Mouse (Mus musculus): ENCODE results near the gene Trat1. TPM values are rescaled to one million over a fixed set of nuclear protein-coding genes. Genes with fewer than 3 reads are reported as not detected.

The Trat1 gene
- 0.25 and 0.36 TPM in 2 replicates for polyA plus RNA-seq (2012; rRNA removed)

DNA sequence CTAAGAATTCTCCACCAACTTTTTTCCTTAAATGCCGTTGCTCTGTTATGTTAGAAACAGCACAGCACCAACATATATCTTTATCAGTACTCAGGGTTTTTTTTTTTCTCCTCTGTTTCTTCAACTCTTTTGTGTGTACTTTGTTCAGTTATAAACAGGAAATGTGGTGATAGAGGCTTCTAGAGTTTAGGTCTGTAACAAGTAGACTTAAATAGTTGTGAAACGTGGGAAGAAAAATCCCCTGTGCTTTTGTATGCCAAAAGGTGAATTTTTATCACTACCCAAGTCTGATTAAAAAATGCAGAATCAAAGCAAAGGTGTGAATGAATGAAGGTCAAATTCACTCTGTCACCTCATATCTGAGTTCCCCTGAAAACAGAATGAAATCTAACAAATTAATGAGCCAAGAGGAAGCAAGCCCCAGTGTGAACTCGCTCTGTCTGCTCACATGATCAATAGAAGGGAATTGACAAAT, at the start of gene Trat1:
Gene Trat1 (minus strand): TSS at position 51 of the 475 bp plus-strand sequence.

DNA sequence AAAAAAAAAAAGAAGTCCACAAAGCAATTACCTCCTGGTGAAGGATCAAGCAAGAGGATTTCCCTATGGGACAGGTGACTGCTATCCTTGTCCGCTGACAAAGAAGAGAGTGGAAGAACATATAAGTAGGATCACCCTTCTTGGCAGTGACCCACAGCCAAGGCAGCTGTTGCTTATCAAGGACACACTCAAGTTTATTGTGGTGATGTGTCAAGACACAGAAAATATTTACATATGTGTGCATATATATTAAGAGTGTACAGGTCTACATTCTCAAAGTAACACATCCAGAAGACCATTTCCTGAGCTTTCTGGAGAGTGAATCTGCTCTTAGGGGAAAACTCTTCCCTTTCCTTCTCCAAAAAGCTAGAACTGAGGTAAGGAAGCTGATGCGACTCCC, 44.9 kb upstream of the Trat1 start, which contains the start of gene Retnlb:
Gene Retnlb (plus strand): TSS at position 162 of the 400 bp plus-strand sequence.

Other genes with a start within 250 kb of the Trat1 start
- not detected in 2 replicates for gene Retnlb, start 44.8 kb upstream of the Trat1 start, polyA plus RNA-seq (2012; rRNA removed)
- gene Retnla, start 70.5 kb upstream of the Trat1 start, polyA plus RNA-seq (2012; rRNA removed), result 0.21 TPM in 1 of 2 replicates, not detected in the other
- 1.1 TPM in 1 of 2 replicates, not detected in the other for gene Retnlg, start 100.6 kb upstream of the Trat1 start, polyA plus RNA-seq (2012; rRNA removed)
- 108 and 115 TPM in 2 replicates for gene Dzip3, start 222.1 kb upstream of the Trat1 start, polyA plus RNA-seq (2012; rRNA removed)
- gene Cip2a, start 222.2 kb upstream of the Trat1 start, polyA plus RNA-seq (2012; rRNA removed), result 8.7 and 9.2 TPM in 2 replicates

All from central nervous system, embryonic 18 days (tissue).